In the genomic region with DNA sequence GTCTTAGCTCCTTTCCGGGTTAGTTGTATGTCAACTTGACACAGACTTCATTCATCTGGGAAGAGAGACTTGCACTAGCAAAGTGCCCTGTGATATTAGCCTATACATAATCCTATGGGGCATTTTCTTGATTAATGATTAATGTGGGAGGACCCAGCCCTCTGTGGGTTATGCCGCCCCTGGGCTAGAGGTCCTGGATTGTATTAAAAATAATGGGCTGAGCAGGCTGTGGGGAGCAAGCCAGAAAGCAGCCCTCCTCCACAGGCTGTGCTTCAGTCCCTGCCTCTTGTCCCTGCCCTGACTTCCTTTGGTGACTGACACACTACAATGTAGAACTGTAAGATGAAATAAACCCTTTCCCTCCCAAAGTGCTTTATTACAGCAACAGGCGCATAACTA, we compare ENCODE assay signal across 13 mouse cellular contexts. TPM values are rescaled to one million over a fixed set of nuclear protein-coding genes. Genes with fewer than 3 reads are reported as not detected.
DNase-seq lines count a peak whose midpoint lies in the region; ATAC-seq and TF ChIP-seq lines count a peak whose summit lies in the region.
"Had no signal": no experiment of that assay in that cellular context is flagged by ENCODE, and none has a peak within 500 bp of the region (broad histone marks: within the 10 kb centered on the region; RNA-seq: fewer than 3 reads in every experiment).

No protein-coding gene starts in this region.

- no peaks in the 10 kb centered on the region for H3K36me3 ChIP-seq in heart, embryonic 13.5 days
- no peaks in the 10 kb centered on the region for H3K36me3 ChIP-seq in lung, embryonic 14.5 days (ENCODE audit: insufficient read depth)
- H3K36me3 ChIP-seq in intestine, embryonic 14.5 days (ENCODE audit: control insufficient read depth, insufficient read depth, low read length): no peaks in the 10 kb centered on the region
- no peaks in the 10 kb centered on the region for H3K36me3 ChIP-seq in midbrain, embryonic 15.5 days (replicated peaks)

- H3K9ac ChIP-seq in heart, embryonic 13.5 days: peak overlapping the region; percentile 41; the same call in 1 of the 2 replicates
- no peak overlapping the region for H3K9ac ChIP-seq in lung, embryonic 14.5 days
- H3K9ac ChIP-seq in intestine, embryonic 14.5 days (ENCODE audit: low read length): no peak overlapping the region
- no peak overlapping the region for H3K9ac ChIP-seq in midbrain, embryonic 15.5 days

- peaks cover 9% of the 10 kb centered on the region for H3K4me1 ChIP-seq in heart, embryonic 13.5 days
- H3K4me1 ChIP-seq in lung, embryonic 14.5 days (ENCODE audit: insufficient read depth): peaks cover 3% of the 10 kb centered on the region; the same call in 1 of the 2 replicates
- peaks cover 21% of the 10 kb centered on the region for H3K4me1 ChIP-seq in intestine, embryonic 14.5 days (replicated peaks; ENCODE audit: control insufficient read depth, insufficient read depth, low read length)
- H3K4me1 ChIP-seq in midbrain, embryonic 15.5 days: peaks cover 8% of the 10 kb centered on the region

- H3K4me2 ChIP-seq in heart, embryonic 13.5 days: peak overlapping the region; percentile 68
- peak overlapping the region; percentile 51 for H3K4me2 ChIP-seq in lung, embryonic 14.5 days
- H3K4me2 ChIP-seq in intestine, embryonic 14.5 days (ENCODE audit: low read length): peak overlapping the region; percentile 36
- 0 out of 2 replicates have a peak overlapping the region, but pooled peaks have one; percentile 8 for H3K4me2 ChIP-seq in midbrain, embryonic 15.5 days

- ATAC-seq in heart, embryonic 13.5 days (ENCODE audit: extremely low read depth, insufficient number of reproducible peaks, low FRiP score, low TSS enrichment): no peak
- ATAC-seq in lung, embryonic 14.5 days (ENCODE audit: insufficient read depth): no peak
- ATAC-seq in intestine, embryonic 14.5 days (replicated peaks; ENCODE audit: low FRiP score, low TSS enrichment, low read depth): no peak; the same call in none of the 2 replicates
- ATAC-seq in midbrain, embryonic 15.5 days (replicated peaks): 0 out of 2 replicates have a peak, but pooled peaks have one; percentile 52

- H3K9me3 ChIP-seq in heart, embryonic 13.5 days: 0 out of 2 replicates have a peak, but pooled peaks cover 3% of the 10 kb centered on the region
- no peaks in the 10 kb centered on the region for H3K9me3 ChIP-seq in lung, embryonic 14.5 days (ENCODE audit: low read depth, low read length)
- no peaks in the 10 kb centered on the region for H3K9me3 ChIP-seq in intestine, embryonic 14.5 days (ENCODE audit: control insufficient read depth, low read length)
- no peaks in the 10 kb centered on the region for H3K9me3 ChIP-seq in midbrain, embryonic 15.5 days

- no peak for DNase-seq in heart, postnatal 10 days
- no peak for DNase-seq in lung, embryonic 14.5 days
- DNase-seq in lung, adult 18-20 months: no peak
- DNase-seq in intestine, embryonic 14.5 days (ENCODE audit: low spot score): no peak
- no peak for DNase-seq in cerebellum, postnatal 4 days (ENCODE audit: low spot score in 2 of 2)
- DNase-seq in layer of hippocampus, adult 2 months (ENCODE audit: low spot score in 2 of 2): no peak

- no peak for TF ChIP-seq CTCF in lung, embryonic 14.5 days (IDR thresholded peaks at IDR 0.05; ENCODE audit: low read depth)
- no peak; the same call in 1 of the 2 replicates for TF ChIP-seq CTCF in layer of hippocampus, adult 2 months (conservative IDR thresholded peaks at IDR 0.05)

- intact Hi-C loops in heart, postnatal 10 days (cut with DNase I): loop anchor here (1.0 to 2.0 kb wide), 4 partner anchors 122 to 296 kb away; a partner anchor contains a TSS

- no peak overlapping the region for H3K27ac ChIP-seq in heart, embryonic 13.5 days (replicated peaks)
- no peak overlapping the region for H3K27ac ChIP-seq in lung, embryonic 14.5 days (ENCODE audit: low read depth)
- H3K27ac ChIP-seq in intestine, embryonic 14.5 days (ENCODE audit: low read depth): no peak overlapping the region
- H3K27ac ChIP-seq in midbrain, embryonic 15.5 days: no peak overlapping the region
- no peak overlapping the region for H3K27ac ChIP-seq in layer of hippocampus, adult 2 months

- peaks cover 10% of the 10 kb centered on the region for H3K27me3 ChIP-seq in heart, embryonic 13.5 days (replicated peaks)
- H3K27me3 ChIP-seq in lung, embryonic 14.5 days (ENCODE audit: insufficient read depth, low read length): peaks cover 4% of the 10 kb centered on the region; the same call in 1 of the 2 replicates
- no peaks in the 10 kb centered on the region for H3K27me3 ChIP-seq in intestine, embryonic 14.5 days (replicated peaks; ENCODE audit: control insufficient read depth, insufficient read depth, low read length)
- H3K27me3 ChIP-seq in midbrain, embryonic 15.5 days (replicated peaks): no peaks in the 10 kb centered on the region

- no peak overlapping the region for H3K4me3 ChIP-seq in heart, embryonic 13.5 days
- H3K4me3 ChIP-seq in lung, embryonic 14.5 days (ENCODE audit: low read depth, low read length): no peak overlapping the region
- 0 out of 2 replicates have a peak overlapping the region, but pooled peaks have one; percentile 8 for H3K4me3 ChIP-seq in intestine, embryonic 14.5 days (ENCODE audit: low read depth, low read length)
- H3K4me3 ChIP-seq in midbrain, embryonic 15.5 days: no peak overlapping the region
- H3K4me3 ChIP-seq in layer of hippocampus, adult 2 months: no peak overlapping the region

- WGBS in heart, embryonic 13.5 days: 35% methylated on average over 3 of the region's 3 CpGs
- 37% methylated on average over 3 of the region's 3 CpGs for WGBS in lung, embryonic 14.5 days
- WGBS in intestine, embryonic 14.5 days: 41% methylated on average over 3 of the region's 3 CpGs
- 50% methylated on average over 3 of the region's 3 CpGs for WGBS in midbrain, embryonic 15.5 days

RNA-seq across cellular contexts. Expression of a gene that starts 37.4 kb away (rescaled TPM):
- not detected in 2 replicates for polyA plus RNA-seq in heart, embryonic 13.5 days (2015; fragmentation: Nextera tagmentation; extraction: Ambion mirVana)
- not detected for total RNA-seq in heart, postnatal 10 days (2021)
- polyA plus RNA-seq in lung, embryonic 14.5 days (2014; fragmentation: Nextera tagmentation; extraction: Ambion mirVana): not detected in 2 replicates
- not detected in 2 replicates for polyA plus RNA-seq in intestine, embryonic 14.5 days (2014; fragmentation: Nextera tagmentation; extraction: Ambion mirVana)
- polyA plus RNA-seq in midbrain, embryonic 15.5 days (2015; fragmentation: Nextera tagmentation; extraction: Ambion mirVana): not detected in 2 replicates
- total RNA-seq in layer of hippocampus, adult 2 months (2021): under 1 TPM; 0.22 to 0.31 TPM
- total RNA-seq: granulocyte monocyte progenitor cell, adult 5-6 weeks had no signal
- polyA plus RNA-seq: brain, embryonic 14.5 days; lung, adult 2 months; neural tube, embryonic 14.5 days; small intestine, adult 2 months had no signal

Comparison
In these comparisons a context has a peak if more than half of its experiments do, and no peak if none do; other contexts are left out.
1. H3K4me2 ChIP-seq: peak in every context shown above with its lines; median percentile 68 in heart, embryonic 13.5 days; 51 in lung, embryonic 14.5 days; 36 in intestine, embryonic 14.5 days; 8 in midbrain, embryonic 15.5 days.